Mouse (Mus musculus): ENCODE data around the gene Mog.
"Not testable (repeated sequence)": the region's sequence is repeated elsewhere in the genome, so short reads cannot be mapped to it uniquely, and the experiment has no call there.

Mog gene

GRCm38 (mm10) chr17:36994528-36994927, 28.7 kb downstream of the Mog start:
- DNase-seq (ENCODE audit: low spot score): no peak

DNA sequence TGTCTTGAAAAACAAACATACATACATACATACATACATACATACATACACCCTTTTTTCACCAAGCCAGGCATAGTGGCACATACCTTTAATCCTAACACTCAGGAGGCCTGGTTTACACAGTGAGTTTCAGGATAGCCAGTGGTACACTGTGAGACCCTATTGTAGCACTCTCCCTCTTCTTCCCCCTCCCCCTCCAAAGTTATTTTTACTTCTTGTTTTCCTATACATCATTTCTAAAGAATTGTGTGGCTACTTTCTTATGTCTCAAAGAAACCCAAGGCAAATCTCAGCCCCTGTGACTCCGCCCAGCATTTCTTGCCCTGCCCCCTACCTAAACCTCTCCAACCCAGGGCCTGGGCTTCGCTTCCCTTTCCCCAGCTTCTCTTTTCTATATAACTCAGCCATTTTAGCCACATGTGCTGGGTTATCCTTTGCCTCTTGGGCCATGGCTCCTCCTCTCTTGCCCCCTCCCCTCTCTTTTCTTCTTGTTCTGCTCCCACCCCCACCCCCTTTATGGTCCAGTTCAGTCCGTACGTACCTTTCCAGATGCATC, 29.4 kb downstream of the Mog start:
- DNase-seq (ENCODE audit: low spot score): no peak

DNA sequence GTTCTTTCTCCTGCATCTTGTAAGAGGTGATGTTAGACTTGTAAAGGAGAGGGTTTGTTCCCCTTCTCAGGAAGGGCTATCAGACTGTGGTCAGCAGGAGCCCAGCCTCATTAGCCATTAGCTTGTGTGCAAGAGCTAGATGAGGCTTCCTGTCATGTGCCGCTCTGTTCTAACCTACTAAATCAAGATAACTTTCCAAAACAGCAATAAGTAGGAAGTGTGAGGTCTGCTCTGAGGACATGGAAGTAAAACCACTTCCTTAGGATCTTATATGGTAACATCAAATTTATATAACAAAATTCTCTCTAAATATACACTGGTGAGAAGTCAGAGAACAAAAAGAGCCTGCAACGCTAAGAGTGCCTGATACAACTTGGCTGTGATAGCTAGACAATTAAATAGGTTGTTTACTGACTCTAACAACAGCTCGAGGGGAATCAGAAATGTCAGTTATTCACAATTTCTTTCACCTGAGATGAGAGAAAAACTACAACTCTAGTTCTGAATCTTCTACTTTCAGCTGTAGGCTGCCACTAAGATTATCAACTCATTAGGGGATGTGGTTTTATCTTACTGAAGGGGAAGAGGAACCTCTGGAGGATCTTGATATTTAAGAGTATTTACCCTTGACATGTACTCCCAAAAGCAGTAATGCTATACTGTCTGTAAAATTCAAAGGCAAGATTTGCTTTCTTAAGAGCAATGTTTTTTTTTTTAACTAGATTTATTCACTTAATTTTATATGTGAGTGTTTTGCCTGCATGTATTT, 30.7 kb downstream of the Mog start:
- DNase-seq (ENCODE audit: low spot score): no peak

DNA sequence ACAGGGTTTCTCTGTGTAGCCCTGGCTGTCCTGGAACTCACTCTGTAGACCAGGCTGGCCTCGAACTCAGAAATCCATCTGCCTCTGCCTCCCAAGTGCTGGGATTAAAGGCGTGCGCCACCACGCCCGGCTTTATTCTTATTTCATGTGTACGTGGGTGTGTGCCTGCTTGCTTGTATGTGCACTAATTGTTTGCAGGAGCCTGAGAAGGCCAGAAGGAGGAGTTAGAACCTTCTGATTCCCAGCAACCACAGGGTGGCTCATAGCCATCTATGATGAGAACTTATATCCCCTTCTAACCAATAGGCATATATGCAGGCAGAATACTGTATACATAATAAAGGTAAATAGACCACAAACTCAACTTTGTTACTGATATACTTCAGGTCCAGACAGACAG, 32.6 kb downstream of the Mog start:
- not testable (repeated sequence) for DNase-seq (ENCODE audit: low spot score)

- DNase-seq (ENCODE audit: low spot score): no peak
Measured at GRCm38 (mm10) chr17:36989437-36989836, 33.8 kb downstream of the Mog start, which contains the start of gene H2-M5. TSS of gene H2-M5 (minus strand) at chr17:36989537.

DNA sequence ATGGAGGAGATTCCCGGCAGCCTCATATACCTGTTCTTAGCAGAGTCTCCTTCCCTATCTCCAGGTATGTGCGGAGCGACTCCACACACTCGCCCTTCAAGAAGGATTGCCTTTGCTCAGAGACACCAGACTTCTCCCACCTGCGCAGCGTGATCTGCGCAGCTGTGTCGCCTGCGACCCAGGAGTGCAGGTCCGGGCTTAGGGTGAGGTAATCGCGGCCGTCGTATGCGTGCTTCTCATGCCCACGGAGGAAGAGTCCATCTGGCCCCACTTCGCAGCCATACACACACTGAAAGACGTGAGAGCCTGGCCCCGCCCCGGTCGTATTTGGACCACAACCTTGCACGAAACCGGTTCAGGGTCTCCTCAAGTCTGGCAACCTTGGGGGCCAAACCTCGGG, 34.7 kb downstream of the Mog start:
- DNase-seq (ENCODE audit: low spot score): no peak

DNA sequence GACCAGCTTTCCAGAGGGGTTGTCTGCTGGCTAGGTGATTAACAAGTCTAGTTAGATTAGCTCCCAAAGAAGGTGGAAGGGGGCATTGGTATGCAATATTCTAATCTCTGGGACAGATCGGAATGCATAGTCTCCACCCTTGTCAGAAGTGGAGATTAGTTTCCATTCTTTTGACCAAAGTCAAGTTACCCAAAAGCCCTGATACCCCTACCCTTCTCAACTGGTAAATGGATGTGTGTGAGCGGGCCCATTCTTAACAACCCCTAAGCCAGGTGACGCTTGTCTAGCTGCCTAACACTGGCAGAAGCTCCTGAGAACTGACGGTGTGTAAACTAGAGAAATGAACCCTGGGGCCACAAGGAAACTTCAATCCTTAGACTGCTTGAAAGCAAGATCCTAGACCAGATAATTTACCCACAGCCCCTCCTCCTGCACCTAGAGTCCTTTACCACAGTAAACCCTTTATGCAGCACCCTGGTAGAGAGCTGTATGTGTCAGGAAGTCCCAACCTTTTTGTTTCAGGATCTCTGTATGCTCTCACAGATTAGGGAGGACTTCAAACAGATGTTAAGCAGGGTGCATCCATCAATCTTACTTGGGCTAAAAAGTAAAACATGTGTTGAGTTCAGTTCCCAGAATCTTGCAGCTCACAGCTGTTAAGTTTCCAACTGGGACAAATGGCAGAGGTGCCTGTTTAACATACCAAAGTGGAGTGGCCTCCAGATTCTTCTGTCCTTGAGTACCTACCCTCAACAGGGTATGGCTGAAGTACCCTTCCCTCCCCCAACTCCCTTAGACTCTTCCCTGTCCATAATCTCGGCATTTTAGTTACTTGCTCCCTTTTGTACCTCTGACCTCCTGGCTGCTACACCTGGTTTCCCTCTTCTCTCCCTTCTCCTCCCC, 40.7 kb downstream of the Mog start:
- DNase-seq (ENCODE audit: low spot score): no peak

DNA sequence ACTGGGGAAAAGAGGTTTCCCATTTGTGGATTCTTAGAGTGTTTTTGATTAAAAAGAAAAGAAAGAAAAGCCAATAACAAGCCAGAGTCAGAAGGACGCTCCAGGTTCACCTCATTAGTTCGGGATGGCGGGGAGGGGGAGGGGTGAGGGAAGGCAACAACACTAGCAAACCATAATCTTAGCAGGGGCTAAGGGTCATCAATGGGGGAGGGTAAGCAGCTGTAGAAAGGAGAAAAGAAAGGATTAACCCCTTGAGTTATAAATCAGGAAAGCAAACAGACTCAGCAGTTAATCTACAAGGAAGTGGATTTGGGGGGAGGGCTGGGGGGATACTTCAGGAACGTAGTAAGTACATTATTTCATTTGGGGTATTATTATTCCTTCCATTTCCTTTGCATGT, 41.4 kb downstream of the Mog start:
- no peak for DNase-seq (ENCODE audit: low spot score)

GRCm38 (mm10) chr17:36981221-36981813, 41.9 kb downstream of the Mog start, which contains the start of gene 2410137M14Rik:
TSS of gene 2410137M14Rik (minus strand) at chr17:36981237.
- no peak for DNase-seq (ENCODE audit: low spot score)

DNA sequence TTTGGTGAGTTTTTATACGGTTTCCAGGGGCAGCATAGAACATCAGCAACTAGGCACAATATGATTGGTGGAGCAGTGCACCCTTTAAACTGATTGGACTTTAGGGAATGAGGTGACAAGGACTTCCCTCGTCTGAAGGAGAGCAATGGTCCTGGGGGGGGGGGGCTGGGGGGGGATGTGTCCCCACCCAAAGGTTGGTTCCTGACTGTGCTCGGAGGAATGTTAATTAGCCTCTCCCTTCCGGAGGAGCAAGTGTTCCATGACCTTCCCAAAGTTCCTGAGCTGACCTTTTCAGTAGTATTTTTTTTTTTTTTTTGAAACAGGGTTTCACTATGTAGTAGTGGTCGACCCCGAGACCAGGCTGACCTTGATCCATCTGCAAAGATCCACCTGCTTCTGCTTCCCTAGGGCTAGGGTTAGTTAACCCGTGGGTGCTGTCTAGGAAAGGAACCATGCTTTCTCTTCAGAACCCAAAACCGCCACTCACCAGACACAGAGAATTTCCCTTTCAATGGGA, 49.9 kb downstream of the Mog start:
- no peak for DNase-seq (ENCODE audit: low spot score)

- no peak for DNase-seq (ENCODE audit: low spot score)
Measured at GRCm38 (mm10) chr17:36972791-36973190, 50.4 kb downstream of the Mog start.

GRCm38 (mm10) chr17:36971172-36971850, 51.9 kb downstream of the Mog start:
- no peak for DNase-seq (ENCODE audit: low spot score)

GRCm38 (mm10) chr17:36970316-36970890, 52.8 kb downstream of the Mog start:
- DNase-seq (ENCODE audit: low spot score): no peak

DNA sequence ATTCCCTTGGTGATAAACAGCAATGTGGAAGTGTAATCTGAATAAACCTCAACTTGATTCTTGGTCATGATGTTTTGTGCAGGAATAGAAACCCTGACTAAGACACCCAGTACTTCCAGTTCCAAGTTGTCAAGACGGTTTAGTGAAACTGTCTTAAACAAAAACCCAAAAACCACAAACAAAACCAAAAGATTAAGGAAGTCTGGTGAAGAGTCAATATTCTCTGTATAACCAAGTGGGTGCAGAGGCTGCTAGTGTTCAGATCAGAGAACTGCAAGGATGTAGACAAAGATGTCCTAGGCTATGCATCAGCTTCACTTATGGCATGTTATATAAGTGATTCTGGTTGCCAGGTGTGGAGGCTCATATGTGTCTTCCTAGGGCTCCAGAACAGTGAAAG, 56.3 kb downstream of the Mog start:
- DNase-seq (ENCODE audit: low spot score): no peak

- no peak for DNase-seq (ENCODE audit: low spot score)
Measured at GRCm38 (mm10) chr17:36961125-36961524, 62.1 kb downstream of the Mog start.

All from layer of hippocampus, adult 11-12 months (tissue).